Mouse (Mus musculus) CH12.LX (cell line): Measurements from ENCODE around the gene Acad12. TPM values are rescaled to one million over a fixed set of nuclear protein-coding genes. Genes with fewer than 3 reads are reported as not detected.

Experiments
- DNase-seq: peaks from one replicate; pipeline ENCODE4 v3.0.0-alpha.2; 2013; ENCODE audit errors: extremely low read depth
- H3K27ac ChIP-seq: 2 replicates; pipeline ENCODE4 v1.5.1; 2012; ENCODE audit warnings: low read depth, mild to moderate bottlenecking, control low read depth, moderate library complexity; ENCODE audit not compliant: insufficient read depth
- H3K27me3 ChIP-seq: replicated peaks from 2 replicates; pipeline ENCODE3; 2012; ENCODE audit warnings: inconsistent platforms
- H3K36me3 ChIP-seq, 2 experiments: replicated peaks in 1 of 2; 2 replicates each; pipeline versions ENCODE3 to v1.6.1; 2012; ENCODE audit warnings: inconsistent platforms in 1 of 2, low read length in 1 of 2, mild to moderate bottlenecking in 1 of 2, mixed read lengths in 1 of 2, moderate library complexity in 1 of 2; ENCODE audit not compliant: control insufficient read depth in 1 of 2, insufficient read depth in 1 of 2
- H3K4me1 ChIP-seq, 2 experiments: 2 replicates each; pipeline ENCODE4 v1.6.1; 2012; ENCODE audit warnings: inconsistent platforms in 1 of 2, moderate library complexity in 1 of 2; ENCODE audit not compliant: insufficient read depth in 2 of 2, control insufficient read depth in 1 of 2
- H3K4me2 ChIP-seq: 2 replicates; pipeline ENCODE4 v1.6.1; 2012; ENCODE audit warnings: low read depth, mild to moderate bottlenecking, control low read depth; ENCODE audit not compliant: poor library complexity, insufficient read depth, severe bottlenecking
- H3K4me3 ChIP-seq, 3 experiments: fragments of 150-350 bp in 1 of 3; sonication (generic) in 1 of 3; replicated peaks in 1 of 3; 2 replicates each; pipeline versions ENCODE3 to v1.5.1; 2011 to 2012; ENCODE audit warnings: low read depth in 2 of 3, low read length in 2 of 3, mild to moderate bottlenecking in 2 of 3, moderate library complexity in 2 of 3, control low read depth in 1 of 3, improper control_type of control experiment in 1 of 3, inconsistent platforms in 1 of 3, mixed read lengths in 1 of 3; ENCODE audit not compliant: poor library complexity in 1 of 3
- H3K79me2 ChIP-seq: replicated peaks from 2 replicates; pipeline ENCODE4 v1.6.1; 2012; ENCODE audit warnings: mild to moderate bottlenecking, moderate library complexity; ENCODE audit not compliant: control insufficient read depth, poor library complexity, insufficient read depth, severe bottlenecking; ENCODE audit errors: extremely low read depth
- H3K9ac ChIP-seq: 2 replicates; pipeline ENCODE4 v1.6.1; 2012; ENCODE audit warnings: low read depth, mild to moderate bottlenecking, control low read depth, moderate library complexity; ENCODE audit not compliant: insufficient read depth
- H3K9me3 ChIP-seq: replicated peaks from 2 replicates; pipeline ENCODE3; 2012; ENCODE audit warnings: low read length, inconsistent platforms, mixed read lengths
- BHLHE40 ChIP-seq: IDR thresholded peaks from 2 replicates; pipeline ENCODE4 v1.6.1; 2011; ENCODE audit warnings: mild to moderate bottlenecking, low read depth, low read length, improper control_type of control experiment
- CHD2 ChIP-seq: IDR thresholded peaks from 2 replicates; pipeline ENCODE4 v1.6.1; 2011; ENCODE audit warnings: low read length, improper control_type of control experiment
- E2F4 ChIP-seq: IDR thresholded peaks from 2 replicates; pipeline ENCODE4 v1.6.1; 2011; ENCODE audit warnings: low read depth, low read length, improper control_type of control experiment; ENCODE audit not compliant: insufficient replicate concordance
- ELF1 ChIP-seq: IDR thresholded peaks from 2 replicates; pipeline ENCODE4 v1.6.1; 2014; ENCODE audit warnings: low read depth, mild to moderate bottlenecking, inconsistent platforms, low read length, improper control_type of control experiment
- JUN ChIP-seq: IDR thresholded peaks from 2 replicates; pipeline ENCODE4 v1.6.1; 2011; ENCODE audit warnings: low read depth, mild to moderate bottlenecking, low read length, improper control_type of control experiment, moderate library complexity; ENCODE audit not compliant: insufficient read depth
- JUND ChIP-seq: conservative IDR thresholded peaks from 2 replicates; pipeline ENCODE4 v1.6.1; 2011; ENCODE audit warnings: low read depth, low read length, improper control_type of control experiment
- KAT2A ChIP-seq: IDR thresholded peaks from 2 replicates; pipeline ENCODE4 v1.6.1; 2012; ENCODE audit warnings: low read length, improper control_type of control experiment, inconsistent platforms; ENCODE audit not compliant: insufficient replicate concordance
- MAFK ChIP-seq: IDR thresholded peaks from 2 replicates; pipeline ENCODE4 v1.6.1; 2011; ENCODE audit warnings: low read length, improper control_type of control experiment; ENCODE audit not compliant: insufficient replicate concordance
- MAZ ChIP-seq: IDR thresholded peaks from 2 replicates; pipeline ENCODE4 v1.6.1; 2012; ENCODE audit warnings: low read depth, mild to moderate bottlenecking, inconsistent platforms, low read length, improper control_type of control experiment, moderate library complexity
- MEF2A ChIP-seq: IDR thresholded peaks from 2 replicates; pipeline ENCODE4 v1.6.1; 2014; ENCODE audit warnings: low read depth, mild to moderate bottlenecking, inconsistent platforms, low read length, improper control_type of control experiment, borderline replicate concordance
- MYC ChIP-seq: IDR thresholded peaks from 2 replicates; pipeline ENCODE4 v1.6.1; 2011; ENCODE audit warnings: low read depth, mild to moderate bottlenecking, improper control_type of control experiment, low read length
- NRF1 ChIP-seq: IDR thresholded peaks from 2 replicates; pipeline ENCODE4 v1.6.1; 2014; ENCODE audit warnings: low read depth, mild to moderate bottlenecking, inconsistent platforms, low read length, improper control_type of control experiment, moderate library complexity
- PAX5 ChIP-seq: IDR thresholded peaks from 2 replicates; pipeline ENCODE4 v1.6.1; 2012; ENCODE audit warnings: low read length, inconsistent platforms, mixed read lengths
- POLR2A ChIP-seq: IDR thresholded peaks from 2 replicates; pipeline ENCODE4 v1.6.1; 2011; ENCODE audit warnings: low read depth, mild to moderate bottlenecking, improper control_type of control experiment, low read length
- POLR2AphosphoS2 ChIP-seq: IDR thresholded peaks from 2 replicates; pipeline ENCODE4 v1.6.1; 2011; ENCODE audit warnings: low read depth, low read length, improper control_type of control experiment
- RAD21 ChIP-seq: IDR thresholded peaks from 2 replicates; pipeline ENCODE4 v1.6.1; 2011; ENCODE audit warnings: low read depth, mild to moderate bottlenecking, low read length, improper control_type of control experiment, moderate library complexity
- RCOR1 ChIP-seq: conservative IDR thresholded peaks from 2 replicates; pipeline ENCODE4 v1.6.1; 2012; ENCODE audit warnings: low read depth, mild to moderate bottlenecking, inconsistent platforms, low read length, improper control_type of control experiment
- TBP ChIP-seq: conservative IDR thresholded peaks from 2 replicates; pipeline ENCODE4 v1.6.1; 2011; ENCODE audit warnings: low read depth, low read length, improper control_type of control experiment
- TCF12 ChIP-seq: IDR thresholded peaks from 2 replicates; pipeline ENCODE4 v1.6.1; 2014; ENCODE audit warnings: low read depth, mild to moderate bottlenecking, inconsistent platforms, low read length, improper control_type of control experiment
- USF1 ChIP-seq: IDR thresholded peaks from 2 replicates; pipeline ENCODE4 v1.6.1; 2014; ENCODE audit warnings: low read depth, mild to moderate bottlenecking, inconsistent platforms, low read length, improper control_type of control experiment
- ZC3H11A ChIP-seq: IDR thresholded peaks from 2 replicates; pipeline ENCODE4 v1.6.1; 2012; ENCODE audit warnings: low read depth, mild to moderate bottlenecking, inconsistent platforms, low read length, improper control_type of control experiment
- ZKSCAN1 ChIP-seq: IDR thresholded peaks from 2 replicates; pipeline ENCODE4 v1.6.1; 2012; ENCODE audit warnings: low read depth, inconsistent platforms, low read length, improper control_type of control experiment, borderline replicate concordance
- dilution Hi-C: fragments of 300-500 bp; cut with MboI; formaldehyde crosslinking; loops from 2 replicates; pipeline ENCODE4 v1.14.3; 2020; ENCODE audit warnings: low sequenced_read_pairs; ENCODE audit not compliant: extremely low pct_unique_long_range_greater_than_20kb, extremely low pct_ligation_motif_present
- in situ Hi-C: fragments of 300-500 bp; cut with MboI; formaldehyde crosslinking; loops from 3 replicates; pipeline ENCODE4 v1.14.3; 2019; ENCODE audit warnings: low sequenced_read_pairs, low pct_ligation_motif_present, low pct_unique_long_range_greater_than_20kb, mixed read lengths
- polyA plus RNA-seq: library from polyadenylated mRNA; unstranded; fragments of >175 nt; gene quantifications from 2 replicates; pipeline ENCODE4 v1.2.1, GENCODE M21; 2012; ENCODE audit warnings: low read depth; ENCODE audit not compliant: insufficient read length
- total RNA-seq, 2 experiments: library from RNA; depleted of rRNA; stranded (reverse); fragments of 300-350 nt in 1 of 2; fragments of >200 nt in 1 of 2; gene quantifications; 2 replicates each; pipeline ENCODE4 v1.2.3; 2012 to 2014

The Acad12 gene
- total and polyA plus RNA-seq, 3 experiments, result 1.9 to 4.1 (median 2.3) TPM

DNA sequence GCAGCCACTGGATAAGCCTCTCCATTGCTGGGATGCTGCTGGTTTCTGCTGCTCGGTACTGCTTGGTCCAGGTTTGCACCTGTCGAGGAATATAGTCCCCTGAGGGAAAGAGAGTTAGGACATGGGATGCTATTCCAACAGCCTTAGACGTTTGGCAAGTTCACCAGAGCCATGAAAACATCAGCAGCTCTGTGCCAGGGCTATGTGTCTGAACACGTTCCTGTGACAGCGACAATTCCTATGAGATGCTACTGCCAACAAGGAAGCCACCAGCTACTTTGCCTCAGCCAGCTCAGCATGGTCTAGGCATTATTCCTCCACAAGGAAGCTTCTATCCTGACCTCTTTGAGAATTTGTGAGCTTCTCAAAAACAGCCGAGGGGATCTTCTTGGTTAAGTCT, 18.6 kb upstream of the Acad12 start:
- H3K36me3 ChIP-seq, result peaks cover 0 to 10% of the 10 kb centered on the region in 2 experiments
- DNase-seq, result no peak
- H3K27me3 ChIP-seq, result no peaks in the 10 kb centered on the region
- no peaks in the 10 kb centered on the region for H3K79me2 ChIP-seq
- dilution Hi-C loops, result no loop called here
- no peaks in the 10 kb centered on the region; a peak in 2 of 4 replicates for H3K4me1 ChIP-seq
- H3K4me3 ChIP-seq, result no peak overlapping the region
- no peaks in the 10 kb centered on the region for H3K9me3 ChIP-seq
- H3K27ac ChIP-seq, result no peak overlapping the region
- H3K4me2 ChIP-seq, result no peak overlapping the region
- no peak overlapping the region for H3K9ac ChIP-seq
- in situ Hi-C loops, result no loop called here
- no peak for TF ChIP-seq E2F4
- TF ChIP-seq TCF12, result no peak
- no peak for TF ChIP-seq MAZ
- TF ChIP-seq JUND, result no peak

DNA sequence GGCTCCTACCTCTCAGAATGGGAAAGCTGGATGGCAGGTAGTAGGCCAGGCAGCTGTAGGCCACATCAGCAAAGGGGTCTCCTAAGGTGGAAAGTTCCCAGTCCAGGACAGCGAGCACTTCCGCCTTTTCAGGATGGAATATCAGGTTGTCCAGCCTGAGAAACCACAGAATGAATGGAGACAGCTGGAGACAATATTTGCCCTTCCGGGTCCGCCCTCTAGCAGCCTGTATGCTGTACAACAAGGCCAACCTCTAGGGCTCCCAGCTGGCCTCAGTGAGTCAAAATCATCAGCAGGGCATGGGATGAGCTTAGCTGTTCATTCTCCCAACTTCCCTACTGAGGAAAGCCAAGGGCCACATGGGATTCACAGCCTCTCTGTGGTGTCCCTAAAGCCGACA, 15.9 kb upstream of the Acad12 start:
- dilution Hi-C loops, result no loop called here
- H3K9ac ChIP-seq, result no peak overlapping the region

DNA sequence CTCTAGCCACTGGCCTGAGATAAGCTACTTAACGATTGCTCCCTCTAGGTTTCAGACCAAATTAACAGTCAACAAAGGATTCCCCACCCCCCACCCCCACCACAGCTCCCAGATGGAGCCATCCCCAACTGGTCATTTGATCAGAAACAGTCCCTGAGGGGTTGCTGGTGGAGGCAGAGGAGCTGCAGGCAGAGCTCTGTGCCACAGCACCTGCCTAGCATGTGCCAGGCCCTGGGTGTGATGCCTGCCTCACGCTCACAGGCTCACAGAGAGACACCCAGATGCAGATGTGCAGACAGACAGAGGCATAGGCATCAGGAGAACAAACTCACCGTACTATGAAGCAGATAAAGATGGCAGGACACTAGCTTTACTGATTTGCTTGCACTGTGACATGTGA, 14.1 kb upstream of the Acad12 start:
- no peak for DNase-seq
- no peak overlapping the region for H3K4me3 ChIP-seq
- H3K27me3 ChIP-seq, result no peaks in the 10 kb centered on the region
- TF ChIP-seq MYC (no peak), JUN (no peak), PAX5 (no peak), POLR2A (no peak), KAT2A (no peak)
- peaks cover 0 to 13% of the 10 kb centered on the region in 2 experiments for H3K36me3 ChIP-seq
- no peak overlapping the region for H3K4me2 ChIP-seq
- in situ Hi-C loops (no loop called here), dilution Hi-C loops (no loop called here)
- H3K4me1 ChIP-seq, result peaks cover 0 to 3% of the 10 kb centered on the region in 2 experiments; a peak in 3 of 4 replicates
- H3K9me3 ChIP-seq, result no peaks in the 10 kb centered on the region
- no peaks in the 10 kb centered on the region for H3K79me2 ChIP-seq
- no peak overlapping the region for H3K27ac ChIP-seq
- H3K9ac ChIP-seq, result no peak overlapping the region

More for the DNA sequence above, 15.9 kb upstream of the Acad12 start:
- H3K27ac ChIP-seq, result no peak overlapping the region
- H3K4me2 ChIP-seq, result no peak overlapping the region
- TF ChIP-seq MAFK (no peak), ZC3H11A (no peak), ELF1 (no peak), BHLHE40 (no peak), POLR2AphosphoS2 (no peak), CHD2 (no peak), TBP (no peak), JUND (no peak), ZKSCAN1 (no peak), USF1 (no peak), RCOR1 (no peak), NRF1 (no peak), RAD21 (no peak), KAT2A (no peak), MEF2A (no peak)
- H3K36me3 ChIP-seq, result peaks cover 0 to 11% of the 10 kb centered on the region in 2 experiments
- H3K4me1 ChIP-seq, result no peaks in the 10 kb centered on the region; a peak in 3 of 4 replicates
- in situ Hi-C loops, result no loop called here
- DNase-seq, result no peak
- no peaks in the 10 kb centered on the region for H3K9me3 ChIP-seq
- H3K79me2 ChIP-seq, result no peaks in the 10 kb centered on the region
- H3K4me3 ChIP-seq, result no peak overlapping the region
- H3K27me3 ChIP-seq, result no peaks in the 10 kb centered on the region
